Mouse (Mus musculus): Measurements from ENCODE around the gene Icam2. TPM values are rescaled to one million over a fixed set of nuclear protein-coding genes. Genes with fewer than 3 reads are reported as not detected.

Gene Icam2
- polyA plus RNA-seq, 1 experiment from 2014 or later, result 14.8 TPM

- no peak for DNase-seq (ENCODE audit: extremely low spot score, low spot score)
- no peak overlapping the region for H3K27ac ChIP-seq
- no peaks in the 10 kb centered on the region for H3K36me3 ChIP-seq (replicated peaks)
- H3K27me3 ChIP-seq (ENCODE audit: poor library complexity, severe bottlenecking), result no peaks in the 10 kb centered on the region
- peaks cover 24% of the 10 kb centered on the region for H3K4me1 ChIP-seq
- H3K9me3 ChIP-seq, result no peaks in the 10 kb centered on the region
- 68% methylated on average over 4 of the region's 4 CpGs for WGBS
- no peak overlapping the region for H3K4me3 ChIP-seq
Measured at GRCm38 (mm10) chr11:106332458-106332857, 55.4 kb downstream of the Icam2 start.

GRCm38 (mm10) chr11:106329682-106330081, 58.2 kb downstream of the Icam2 start:
- no peak for DNase-seq (ENCODE audit: extremely low spot score, low spot score)
- no peaks in the 10 kb centered on the region for H3K27me3 ChIP-seq (ENCODE audit: poor library complexity, severe bottlenecking)
- no peaks in the 10 kb centered on the region for H3K36me3 ChIP-seq (replicated peaks)
- H3K9me3 ChIP-seq, result no peaks in the 10 kb centered on the region
- no peak overlapping the region for H3K27ac ChIP-seq
- H3K4me1 ChIP-seq, result peaks cover 43% of the 10 kb centered on the region
- 71% methylated on average over 7 of the region's 7 CpGs for WGBS
- H3K4me3 ChIP-seq, result no peak overlapping the region

GRCm38 (mm10) chr11:106329128-106329527, 58.7 kb downstream of the Icam2 start:
- DNase-seq (ENCODE audit: extremely low spot score, low spot score), result no peak
- Histone ChIP-seq H3K4me3 (no peak overlapping the region), H3K4me1 (peaks cover 43% of the 10 kb centered on the region), H3K36me3 (replicated peaks) (no peaks in the 10 kb centered on the region), H3K27ac (no peak overlapping the region), H3K27me3 (ENCODE audit: poor library complexity, severe bottlenecking) (no peaks in the 10 kb centered on the region), H3K9me3 (no peaks in the 10 kb centered on the region)
- WGBS, result 82% methylated on average over 6 of the region's 6 CpGs

GRCm38 (mm10) chr11:106328521-106328920, 59.4 kb downstream of the Icam2 start:
- Histone ChIP-seq H3K27ac (no peak overlapping the region), H3K4me3 (no peak overlapping the region), H3K27me3 (ENCODE audit: poor library complexity, severe bottlenecking) (no peaks in the 10 kb centered on the region), H3K4me1 (peaks cover 38% of the 10 kb centered on the region), H3K9me3 (no peaks in the 10 kb centered on the region), H3K36me3 (replicated peaks) (no peaks in the 10 kb centered on the region)
- WGBS, result 69% methylated on average over 5 of the region's 5 CpGs
- no peak for DNase-seq (ENCODE audit: extremely low spot score, low spot score)

Other genes starting within 250 kb of the Icam2 start
- 0.82 TPM in 1 of 2 replicates, not detected in the other for gene Gm10840, start 227.2 kb downstream of the Icam2 start, polyA plus RNA-seq (2016; fragmentation: Nextera tagmentation; extraction: Ambion mirVana)
- gene Limd2, start 227.2 kb downstream of the Icam2 start, polyA plus RNA-seq (2016; fragmentation: Nextera tagmentation; extraction: Ambion mirVana), result 364 and 375 TPM in 2 replicates
- gene Strada, start 185.9 kb downstream of the Icam2 start, polyA plus RNA-seq (2016; fragmentation: Nextera tagmentation; extraction: Ambion mirVana), result 41.4 and 41.9 TPM in 2 replicates
- gene Ccdc47, start 171.7 kb downstream of the Icam2 start, polyA plus RNA-seq (2016; fragmentation: Nextera tagmentation; extraction: Ambion mirVana), result 77.3 and 77.4 TPM in 2 replicates
- gene Ddx42, start 171.1 kb downstream of the Icam2 start, polyA plus RNA-seq (2016; fragmentation: Nextera tagmentation; extraction: Ambion mirVana), result 105 and 109 TPM in 2 replicates
- 101 and 102 TPM in 2 replicates for gene Ftsj3, start 132.0 kb downstream of the Icam2 start, polyA plus RNA-seq (2016; fragmentation: Nextera tagmentation; extraction: Ambion mirVana)
- gene Psmc5, start 131.9 kb downstream of the Icam2 start, polyA plus RNA-seq (2016; fragmentation: Nextera tagmentation; extraction: Ambion mirVana), result 431 and 435 TPM in 2 replicates
- 20.5 and 20.7 TPM in 2 replicates for gene Smarcd2, start 115.1 kb downstream of the Icam2 start, polyA plus RNA-seq (2016; fragmentation: Nextera tagmentation; extraction: Ambion mirVana)
- gene Tcam1, start 111.4 kb downstream of the Icam2 start, polyA plus RNA-seq (2016; fragmentation: Nextera tagmentation; extraction: Ambion mirVana), result 0.15 TPM in 2 replicates
- gene Gh, start 86.2 kb downstream of the Icam2 start, polyA plus RNA-seq (2016; fragmentation: Nextera tagmentation; extraction: Ambion mirVana), result not detected in 2 replicates
- gene Cd79b, start 73.3 kb downstream of the Icam2 start, polyA plus RNA-seq (2016; fragmentation: Nextera tagmentation; extraction: Ambion mirVana), result 0.82 and 1.2 TPM in 2 replicates
- gene Scn4a, start 34.8 kb downstream of the Icam2 start, polyA plus RNA-seq (2016; fragmentation: Nextera tagmentation; extraction: Ambion mirVana), result 0.07 TPM in 1 of 2 replicates, not detected in the other
- gene Prr29, start 22.6 kb downstream of the Icam2 start, polyA plus RNA-seq (2016; fragmentation: Nextera tagmentation; extraction: Ambion mirVana), result not detected in 2 replicates
- 4.6 and 5.3 TPM in 2 replicates for gene Ern1, start 99.8 kb upstream of the Icam2 start, polyA plus RNA-seq (2016; fragmentation: Nextera tagmentation; extraction: Ambion mirVana)
- gene Tex2, start 225.3 kb upstream of the Icam2 start, polyA plus RNA-seq (2016; fragmentation: Nextera tagmentation; extraction: Ambion mirVana), result 6.2 and 6.4 TPM in 2 replicates

All from forebrain, embryonic 10.5 days (tissue).